Mouse (Mus musculus): ENCODE data around the gene Cluap1. TPM values are rescaled to one million over a fixed set of nuclear protein-coding genes. Genes with fewer than 3 reads are reported as not detected.

Gene Cluap1
- polyA plus RNA-seq (2016; fragmentation: Nextera tagmentation; extraction: Ambion mirVana) = 30.3 and 31.2 TPM in 2 replicates

DNA sequence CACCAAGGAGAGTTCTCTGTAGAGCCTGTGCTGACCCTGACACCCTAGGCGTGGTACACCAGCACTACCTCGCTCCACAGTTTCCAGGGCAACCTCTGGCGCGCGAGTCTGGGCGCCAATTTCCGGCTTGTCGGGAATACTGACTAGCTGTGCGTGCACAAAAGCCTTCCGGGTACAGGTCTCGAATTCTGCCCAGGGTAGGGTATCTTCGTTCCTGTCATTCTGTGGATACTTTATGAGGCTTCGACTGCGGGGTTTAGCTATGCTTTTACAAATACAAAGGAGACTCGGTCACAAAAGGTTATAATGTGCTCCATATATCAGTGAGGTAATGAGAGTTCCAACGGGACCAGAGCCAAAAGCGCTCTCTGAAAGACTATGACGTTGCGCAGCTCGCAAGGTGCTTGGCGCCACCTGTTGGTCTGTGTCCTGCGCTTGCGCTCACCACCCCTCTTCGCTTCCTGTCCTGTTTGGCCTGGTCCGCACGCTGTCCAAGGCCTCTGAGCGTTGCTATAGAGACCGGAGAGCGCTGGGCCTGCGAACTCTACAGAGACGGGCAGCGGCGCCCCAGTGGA lies at the start of gene Cluap1, which contains the start of gene 1700037C18Rik:
TSS of gene Cluap1 (plus strand) at position 265 of the 575 bp plus-strand sequence.
TSS of gene 1700037C18Rik (minus strand) at position 153 of the 575 bp plus-strand sequence.
- Histone ChIP-seq H3K27me3 (no peaks in the 10 kb centered on the region), H3K9ac (peak within 1 kb of the TSS; percentile 68), H3K4me2 (replicated peaks) (peak within 1 kb of the TSS; percentile 78), H3K4me1 (peaks cover 11% of the 10 kb centered on the region), H3K9me3 (replicated peaks) (no peaks in the 10 kb centered on the region), H3K36me3 (peaks cover 43% of the 10 kb centered on the region), H3K27ac (peak within 1 kb of the TSS; percentile 66), H3K4me3 (peak within 1 kb of the TSS; percentile 60)
- peak; percentile 97 for ATAC-seq (ENCODE audit: low FRiP score)
- under 1% methylated on average over 33 of the region's 33 CpGs for WGBS

DNA sequence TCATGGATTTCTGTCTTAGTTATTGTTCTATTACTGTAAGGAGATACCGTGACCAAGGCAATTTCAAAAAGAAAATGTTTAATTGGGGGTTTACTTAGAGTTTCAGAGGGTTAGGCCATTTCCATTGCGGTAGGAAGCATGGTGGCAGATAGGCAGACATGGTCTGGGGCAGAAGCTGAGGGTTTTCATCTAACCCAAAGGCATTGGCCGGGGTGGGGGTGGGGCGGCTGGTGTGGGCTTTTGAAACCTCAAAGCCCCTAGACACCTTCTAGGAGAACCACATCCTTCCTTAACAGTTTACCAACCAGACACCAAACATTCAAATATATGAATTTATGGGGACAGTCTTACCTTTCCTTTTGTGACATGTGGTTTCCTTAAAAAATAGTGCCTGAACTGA lies 49.3 kb upstream of the Cluap1 start:
- no peaks in the 10 kb centered on the region for H3K9me3 ChIP-seq (replicated peaks)
- peaks cover 28% of the 10 kb centered on the region for H3K36me3 ChIP-seq
- H3K4me1 ChIP-seq = no peaks in the 10 kb centered on the region
- 90% methylated on average over 4 of the region's 4 CpGs for WGBS
- no peak overlapping the region for H3K4me2 ChIP-seq (replicated peaks)
- ATAC-seq (ENCODE audit: low FRiP score) = no peak
- H3K4me3 ChIP-seq = no peak overlapping the region
- H3K27me3 ChIP-seq = no peaks in the 10 kb centered on the region
- no peak overlapping the region for H3K27ac ChIP-seq
- no peak overlapping the region for H3K9ac ChIP-seq

DNA sequence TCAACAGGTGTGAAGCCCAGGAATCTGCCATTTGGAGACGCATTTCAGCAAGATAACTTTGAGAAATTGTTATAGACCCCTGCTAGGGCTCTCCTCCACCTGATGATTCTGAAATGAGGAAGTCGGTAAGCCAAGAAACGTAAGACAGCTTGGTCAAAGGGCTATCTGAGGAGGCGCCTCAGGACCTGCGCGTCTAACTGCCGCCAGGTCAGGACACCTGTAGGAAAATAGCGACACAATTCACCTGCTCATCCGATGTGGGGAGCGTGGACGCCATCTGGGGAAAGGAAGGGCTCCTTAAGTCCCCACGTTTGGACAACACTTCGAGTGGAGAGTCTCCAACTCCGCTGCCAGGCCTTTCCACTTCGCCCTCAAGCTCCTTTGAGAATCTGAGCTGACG lies 36.8 kb upstream of the Cluap1 start:
- ATAC-seq (ENCODE audit: low FRiP score) = no peak; the same call in 1 of the 2 replicates
- Histone ChIP-seq H3K4me2 (replicated peaks) (peak overlapping the region; percentile 88), H3K27me3 (no peaks in the 10 kb centered on the region), H3K27ac (no peak overlapping the region), H3K9me3 (replicated peaks) (no peaks in the 10 kb centered on the region), H3K4me1 (peaks cover 16% of the 10 kb centered on the region), H3K4me3 (peak overlapping the region; percentile 54), H3K36me3 (peaks cover 3% of the 10 kb centered on the region; the same call in 1 of the 2 replicates), H3K9ac (peak overlapping the region; percentile 55)
- WGBS = 2% methylated on average over 16 of the region's 16 CpGs

DNA sequence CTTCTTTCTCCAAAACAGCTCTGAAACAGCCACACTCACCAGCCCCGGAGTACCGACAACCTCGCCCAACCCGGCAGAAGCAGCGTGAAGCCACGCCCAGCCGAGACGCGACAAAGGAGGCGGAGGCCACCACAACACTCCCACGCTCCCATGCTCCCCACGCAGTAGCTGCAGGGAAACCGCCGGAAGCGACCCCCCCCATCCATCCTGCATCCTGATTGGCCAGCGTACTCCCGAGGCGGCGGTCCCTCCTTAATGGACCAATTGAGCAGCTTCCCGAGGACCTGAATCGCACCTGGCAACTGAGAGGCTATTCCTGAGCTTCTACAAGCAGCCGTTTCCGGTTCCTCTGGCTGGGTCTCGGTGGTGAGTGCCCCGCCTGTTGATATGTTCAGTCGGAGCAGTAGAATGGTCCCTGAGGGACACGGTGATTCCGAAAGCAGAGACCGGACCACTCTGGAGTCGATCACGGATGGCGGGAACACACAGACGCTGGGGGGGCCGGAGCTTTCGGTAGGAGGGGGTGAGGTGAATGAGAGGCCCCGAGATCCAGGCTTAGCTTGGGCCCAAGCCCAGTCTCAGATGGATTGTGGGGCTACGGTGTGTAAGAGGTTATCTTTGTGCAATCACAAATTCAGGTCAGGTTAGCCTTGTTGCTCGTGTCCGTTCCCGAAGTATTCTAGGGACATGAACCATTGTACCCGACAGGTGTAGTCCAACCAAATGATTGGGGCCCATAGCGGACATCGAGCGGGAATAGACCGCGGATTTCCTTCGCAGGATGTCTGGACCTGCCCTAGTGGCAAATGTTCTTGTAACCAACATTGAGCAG lies 36.2 kb upstream of the Cluap1 start, which contains the start of gene Naa60:
TSS of gene Naa60 (plus strand) at position 160 of the 832 bp plus-strand sequence.
- Histone ChIP-seq H3K27me3 (no peaks in the 10 kb centered on the region), H3K9ac (peak within 1 kb of the TSS; percentile 55), H3K36me3 (peaks cover 3% of the 10 kb centered on the region; the same call in 1 of the 2 replicates), H3K4me3 (peak within 1 kb of the TSS; percentile 54), H3K9me3 (replicated peaks) (no peaks in the 10 kb centered on the region), H3K27ac (0 out of 2 replicates have a peak within 1 kb of the TSS, but pooled peaks have one; percentile 46), H3K4me1 (peaks cover 16% of the 10 kb centered on the region), H3K4me2 (replicated peaks) (peak within 1 kb of the TSS; percentile 88)
- ATAC-seq (ENCODE audit: low FRiP score) = peak; percentile 98
- WGBS = 3% methylated on average over 47 of the region's 47 CpGs

DNA sequence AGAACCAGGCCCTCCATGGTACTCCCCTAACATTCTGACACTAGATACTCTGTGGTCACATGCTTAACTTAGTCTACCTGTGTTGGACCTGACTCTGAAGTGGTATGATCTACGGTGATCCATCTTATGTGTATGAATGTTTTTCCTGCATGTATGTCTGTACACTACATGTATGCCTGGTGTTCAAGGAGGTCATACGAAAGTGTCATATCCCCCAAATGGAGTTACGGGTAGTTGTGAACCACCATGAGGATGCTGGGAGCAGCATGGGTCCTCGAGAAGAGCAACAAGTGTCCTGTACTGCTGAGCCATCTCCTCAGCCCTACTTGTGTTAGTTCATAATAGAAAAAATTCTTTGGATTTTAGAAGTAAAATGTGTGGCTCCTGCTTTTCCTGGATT lies 32.3 kb upstream of the Cluap1 start:
- no peaks in the 10 kb centered on the region for H3K27me3 ChIP-seq
- WGBS = 97% methylated on average over 4 of the region's 4 CpGs
- no peak overlapping the region for H3K4me2 ChIP-seq (replicated peaks)
- no peak for ATAC-seq (ENCODE audit: low FRiP score)
- no peak overlapping the region for H3K4me3 ChIP-seq
- no peaks in the 10 kb centered on the region for H3K9me3 ChIP-seq (replicated peaks)
- H3K9ac ChIP-seq = no peak overlapping the region
- no peak overlapping the region for H3K27ac ChIP-seq
- H3K36me3 ChIP-seq = peaks cover 7% of the 10 kb centered on the region
- H3K4me1 ChIP-seq = peaks cover 13% of the 10 kb centered on the region

DNA sequence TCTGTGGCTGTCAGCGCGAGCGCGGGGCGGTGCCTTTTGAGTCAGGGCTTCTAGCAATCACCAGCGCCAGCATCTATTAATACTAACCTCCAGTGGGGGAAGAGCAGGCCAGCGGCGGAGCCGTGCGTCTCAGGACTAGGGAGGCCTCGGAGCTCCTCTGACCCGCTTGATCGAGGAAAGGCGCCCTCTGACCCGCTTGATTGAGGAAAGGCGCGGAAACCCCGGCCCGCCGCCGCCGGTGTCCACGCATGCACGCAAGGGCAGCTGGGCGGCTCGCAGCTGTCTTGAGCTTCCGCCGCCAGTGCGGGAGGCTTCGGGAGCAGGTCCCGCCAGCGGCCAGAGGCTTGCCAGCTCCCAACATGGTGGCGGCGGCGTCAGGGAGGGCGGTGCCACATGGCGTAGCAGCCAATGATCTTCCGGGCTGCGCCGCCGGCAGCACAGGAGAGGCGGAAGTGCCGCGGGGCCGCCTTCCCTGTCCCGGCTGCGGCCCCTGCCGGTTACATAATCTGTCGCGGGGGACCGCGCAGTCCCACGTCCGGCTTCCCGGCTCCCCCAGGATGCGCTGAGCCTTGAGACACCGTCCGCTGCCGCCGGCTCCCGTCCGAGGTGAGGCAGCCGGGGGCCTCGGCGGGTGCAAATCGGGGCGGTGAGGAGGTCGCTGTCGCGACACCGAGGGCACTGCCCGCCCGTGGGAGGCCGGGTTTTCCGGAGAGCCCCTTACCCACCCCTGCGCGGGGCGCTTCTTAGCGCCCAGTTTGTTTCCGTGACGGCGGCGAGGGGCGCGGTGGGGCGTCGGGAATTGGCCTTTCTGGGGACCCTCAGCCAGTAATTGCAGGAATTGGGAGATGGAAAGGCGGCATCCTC lies 24.2 kb upstream of the Cluap1 start, which contains the start of the genes Zfp597 and Gm20695:
TSS of gene Zfp597 (minus strand) at position 361 of the 864 bp plus-strand sequence.
TSS of gene Gm20695 (plus strand) at position 448 of the 864 bp plus-strand sequence.
- Histone ChIP-seq H3K9me3 (replicated peaks) (no peaks in the 10 kb centered on the region), H3K36me3 (peaks cover 6% of the 10 kb centered on the region), H3K4me2 (replicated peaks) (peak within 1 kb of the TSS; percentile 66), H3K9ac (peak within 1 kb of the TSS; percentile 90), H3K27me3 (no peaks in the 10 kb centered on the region), H3K4me3 (peak within 1 kb of the TSS; percentile 95), H3K27ac (peak within 1 kb of the TSS; percentile 93), H3K4me1 (peaks cover 15% of the 10 kb centered on the region)
- ATAC-seq (ENCODE audit: low FRiP score) = peak; percentile 99
- WGBS = under 1% methylated on average over 81 of the region's 88 CpGs

DNA sequence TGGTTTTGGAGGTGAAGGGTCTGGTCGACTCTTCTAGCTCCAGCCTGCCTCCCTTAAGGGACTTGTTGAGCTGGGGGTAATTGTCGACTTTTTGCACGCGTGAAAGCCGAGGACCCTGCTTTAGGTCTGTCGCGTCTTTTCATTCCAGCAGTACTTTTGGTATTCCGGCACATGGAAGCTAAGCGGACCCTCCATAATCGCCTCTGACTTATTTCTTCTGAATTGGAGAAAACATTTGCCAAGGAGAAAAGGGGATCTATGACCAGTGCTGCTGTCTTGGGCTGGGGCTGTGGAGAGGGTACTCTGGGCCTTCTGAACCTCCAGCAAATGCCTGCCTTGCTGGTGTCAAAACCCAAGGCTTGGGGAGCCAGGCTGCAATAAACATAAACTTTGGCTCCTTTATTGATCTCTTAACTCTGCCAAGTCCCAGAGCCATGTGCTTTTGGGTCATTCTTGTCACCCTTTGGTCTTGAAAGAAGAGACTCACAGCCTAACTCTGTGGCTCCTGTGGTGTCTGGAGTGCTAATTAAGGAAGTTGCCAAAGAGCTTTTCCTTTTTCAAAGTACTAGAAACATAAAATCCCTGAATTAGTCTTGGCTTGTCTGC lies 23.4 kb upstream of the Cluap1 start:
- peak overlapping the region; percentile 93 for H3K27ac ChIP-seq
- peaks cover 4% of the 10 kb centered on the region; the same call in 1 of the 2 replicates for H3K36me3 ChIP-seq
- ATAC-seq (ENCODE audit: low FRiP score) = peak; percentile 41
- peak overlapping the region; percentile 66 for H3K4me2 ChIP-seq (replicated peaks)
- no peaks in the 10 kb centered on the region for H3K9me3 ChIP-seq (replicated peaks)
- peak overlapping the region; percentile 90 for H3K9ac ChIP-seq
- 4% methylated on average over 10 of the region's 10 CpGs for WGBS
- no peaks in the 10 kb centered on the region for H3K27me3 ChIP-seq
- peak overlapping the region; percentile 95 for H3K4me3 ChIP-seq
- peaks cover 15% of the 10 kb centered on the region for H3K4me1 ChIP-seq

DNA sequence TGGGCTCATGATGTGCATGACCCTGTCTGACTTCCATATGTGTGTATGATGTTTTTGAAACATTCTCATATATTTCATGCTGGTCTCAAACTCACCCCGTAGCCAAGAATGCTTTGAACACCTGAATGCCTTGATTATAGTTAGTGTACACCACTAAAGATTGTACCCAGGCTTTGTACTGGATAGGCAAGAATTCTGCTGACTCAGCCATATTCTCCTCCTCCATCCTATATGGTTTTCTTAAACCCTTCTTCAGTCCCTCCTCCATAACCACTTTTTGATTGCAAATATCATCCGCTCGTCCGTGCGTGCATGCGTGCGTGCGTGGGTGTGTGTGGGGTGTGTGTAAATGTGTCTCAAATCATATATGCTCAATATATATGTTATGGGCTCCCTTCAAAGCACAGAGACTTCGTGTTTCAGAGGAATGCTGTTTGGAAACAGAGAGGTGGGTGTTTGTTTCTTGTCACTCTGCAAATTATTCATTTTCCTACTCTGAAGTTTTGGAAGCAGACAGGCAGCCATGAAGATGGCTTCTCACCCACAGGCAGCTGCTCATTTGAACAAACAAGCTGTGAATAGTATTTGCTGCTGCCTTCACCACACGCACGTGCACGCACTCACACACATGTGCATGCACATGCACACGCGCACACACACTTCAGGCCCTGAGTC lies 16.8 kb upstream of the Cluap1 start:
- no peak overlapping the region for H3K4me2 ChIP-seq (replicated peaks)
- no peak overlapping the region for H3K4me3 ChIP-seq
- H3K27me3 ChIP-seq = no peaks in the 10 kb centered on the region
- H3K36me3 ChIP-seq = peaks cover 6% of the 10 kb centered on the region
- no peak overlapping the region for H3K27ac ChIP-seq
- ATAC-seq (ENCODE audit: low FRiP score) = no peak
- WGBS = 96% methylated on average over 14 of the region's 14 CpGs
- no peaks in the 10 kb centered on the region for H3K9me3 ChIP-seq (replicated peaks)
- no peaks in the 10 kb centered on the region for H3K4me1 ChIP-seq
- no peak overlapping the region for H3K9ac ChIP-seq

DNA sequence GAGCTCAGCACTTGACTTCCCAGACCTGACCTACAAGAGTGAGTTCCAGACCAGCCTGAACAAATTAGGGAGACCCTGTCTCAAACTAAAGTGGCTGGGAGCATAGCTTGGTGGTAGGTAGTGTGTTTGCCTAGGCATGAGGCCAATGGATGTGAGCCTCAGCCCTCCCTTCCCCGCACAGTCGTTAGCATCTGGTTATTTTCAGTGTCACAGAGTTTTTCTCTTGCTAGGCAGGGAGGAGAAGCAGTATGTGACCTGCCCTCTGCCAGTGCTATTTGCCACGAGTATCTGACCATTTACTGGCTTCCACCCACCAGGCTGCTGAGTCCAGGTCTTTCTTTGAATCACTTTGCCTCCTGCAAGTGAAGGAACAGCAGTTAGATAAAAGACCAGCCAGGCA lies 14.9 kb upstream of the Cluap1 start:
- 78% methylated on average over 3 of the region's 3 CpGs for WGBS

DNA sequence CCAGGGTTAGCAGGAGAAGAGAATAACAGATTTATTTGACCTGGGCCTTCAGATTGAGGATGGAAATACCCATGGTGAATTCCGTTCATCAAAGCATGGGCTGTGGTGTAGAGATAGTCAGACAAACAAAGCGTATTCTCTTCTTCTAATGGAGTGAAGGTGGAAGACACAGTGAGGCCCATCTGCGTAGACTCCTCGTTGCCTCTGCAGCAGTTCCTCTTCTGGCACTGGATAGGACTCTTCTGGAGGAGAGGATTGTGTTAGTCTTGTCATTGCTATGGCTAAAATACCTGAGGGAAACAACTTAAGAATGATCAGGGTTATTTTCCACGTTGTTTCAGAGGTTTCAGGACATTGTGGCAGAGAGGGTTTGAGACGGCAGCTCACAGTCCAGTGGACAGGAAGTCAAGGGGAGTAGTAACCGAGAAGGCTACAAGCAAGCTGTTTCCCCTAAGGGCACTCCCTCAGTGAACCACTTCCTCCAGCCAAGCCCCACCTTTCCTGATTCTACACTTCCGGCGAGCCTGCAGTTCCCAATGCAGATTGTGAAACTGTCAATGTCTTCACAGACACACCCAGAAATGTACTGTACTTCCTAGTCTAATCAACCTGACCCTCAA lies 13.3 kb upstream of the Cluap1 start:
- Histone ChIP-seq H3K4me2 (replicated peaks) (no peak overlapping the region), H3K9ac (no peak overlapping the region), H3K9me3 (replicated peaks) (no peaks in the 10 kb centered on the region), H3K36me3 (peaks cover 37% of the 10 kb centered on the region), H3K27me3 (no peaks in the 10 kb centered on the region), H3K27ac (no peak overlapping the region), H3K4me1 (no peaks in the 10 kb centered on the region), H3K4me3 (no peak overlapping the region)
- ATAC-seq (ENCODE audit: low FRiP score) = no peak
- WGBS = 83% methylated on average over 9 of the region's 9 CpGs

More for the DNA sequence above, 14.9 kb upstream of the Cluap1 start:
- Histone ChIP-seq H3K36me3 (peaks cover 22% of the 10 kb centered on the region), H3K27me3 (no peaks in the 10 kb centered on the region), H3K4me3 (no peak overlapping the region), H3K27ac (no peak overlapping the region), H3K4me1 (no peaks in the 10 kb centered on the region), H3K9me3 (replicated peaks) (no peaks in the 10 kb centered on the region), H3K9ac (no peak overlapping the region), H3K4me2 (replicated peaks) (no peak overlapping the region)
- no peak for ATAC-seq (ENCODE audit: low FRiP score)

DNA sequence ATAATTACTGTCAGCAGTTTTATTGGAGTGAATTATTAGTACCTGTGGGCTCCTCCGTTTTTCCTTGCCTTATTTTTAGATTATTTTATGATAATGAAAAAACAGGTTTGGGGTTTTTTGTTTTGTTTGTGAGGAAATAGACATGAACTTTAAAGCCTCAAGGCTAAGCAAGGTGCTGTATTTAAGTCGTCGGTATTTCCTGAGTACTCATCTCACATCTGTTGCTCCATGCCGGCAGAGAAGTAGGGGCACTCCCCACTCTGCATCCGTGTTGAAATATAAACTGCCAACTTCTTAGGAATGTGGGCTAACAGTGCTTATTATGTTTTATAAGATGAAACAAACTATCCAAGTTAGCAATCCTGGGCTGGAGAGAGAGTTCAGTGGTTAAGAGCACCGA lies 12.6 kb upstream of the Cluap1 start:
- ATAC-seq (ENCODE audit: low FRiP score) = no peak
- H3K27me3 ChIP-seq = no peaks in the 10 kb centered on the region

More for the DNA sequence above, 12.6 kb upstream of the Cluap1 start:
- Histone ChIP-seq H3K36me3 (peaks cover 45% of the 10 kb centered on the region), H3K4me1 (no peaks in the 10 kb centered on the region), H3K4me3 (no peak overlapping the region), H3K9me3 (replicated peaks) (no peaks in the 10 kb centered on the region), H3K27ac (no peak overlapping the region), H3K4me2 (replicated peaks) (no peak overlapping the region), H3K9ac (no peak overlapping the region)
- 87% methylated on average over 6 of the region's 6 CpGs for WGBS
